Mouse (Mus musculus): Measurements from ENCODE around the gene Homer2.

Gene Homer2

DNA sequence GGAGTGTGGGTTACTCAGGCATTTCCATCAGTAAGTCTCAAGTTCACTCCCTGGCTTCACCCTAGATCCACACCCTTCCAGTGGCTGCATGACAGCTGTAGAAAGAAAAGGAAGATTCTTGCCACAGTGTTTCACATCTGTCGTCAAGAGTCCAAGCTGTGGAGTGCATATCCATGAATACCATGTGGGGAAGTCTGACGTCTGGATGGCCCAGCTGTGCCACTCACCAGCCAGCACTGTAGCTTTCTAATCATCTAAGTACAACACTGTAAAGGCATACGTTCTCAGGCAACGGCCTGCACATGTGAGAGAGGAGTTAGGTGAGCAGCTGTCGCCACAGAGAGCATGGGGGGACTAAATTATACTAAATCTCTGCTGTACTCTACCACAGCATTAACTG is 56.0 kb downstream of the Homer2 start:
- DNase-seq (ENCODE audit: low spot score in 2 of 2), result no peak

DNA sequence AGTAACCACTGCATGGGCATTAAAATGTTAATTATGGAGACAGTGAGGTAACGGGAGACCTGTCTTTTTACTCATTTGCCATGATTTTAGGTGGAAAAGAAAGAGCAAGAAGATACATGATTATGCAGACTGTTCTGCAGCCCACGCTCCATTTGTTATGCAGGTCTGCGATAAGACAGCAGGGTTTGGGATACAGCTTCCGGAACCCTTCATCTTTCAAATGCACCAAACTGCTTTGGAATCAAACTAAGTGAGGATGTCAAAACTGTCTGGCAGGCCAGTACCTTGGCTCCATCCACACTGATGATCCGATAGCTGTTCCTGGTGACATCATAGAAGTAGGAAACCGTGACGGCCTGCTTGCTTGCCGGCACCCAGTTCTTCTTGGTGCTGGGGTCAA is 58.1 kb downstream of the Homer2 start:
- DNase-seq (ENCODE audit: low spot score in 2 of 2), result no peak

DNA sequence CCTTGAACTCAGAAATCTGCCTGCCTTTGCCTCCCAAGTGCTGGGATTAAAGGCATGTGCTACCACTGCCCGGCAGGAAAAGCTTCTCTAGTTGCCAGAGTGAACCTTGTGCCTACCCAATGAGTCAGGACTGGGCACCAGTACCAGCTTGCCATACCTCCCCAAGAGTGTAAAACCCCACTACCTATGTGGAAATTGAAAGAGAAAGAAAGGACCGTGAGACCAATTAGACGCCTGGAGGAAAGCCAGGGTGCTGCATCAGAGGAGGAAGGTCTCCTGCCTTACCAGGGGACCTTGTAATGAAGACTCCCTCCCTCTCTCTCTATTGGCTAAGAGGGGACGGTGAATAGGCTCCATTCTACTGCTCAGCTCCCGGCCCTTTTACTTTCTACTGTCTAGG is 59.4 kb downstream of the Homer2 start:
- DNase-seq (ENCODE audit: low spot score in 2 of 2), result no peak

DNA sequence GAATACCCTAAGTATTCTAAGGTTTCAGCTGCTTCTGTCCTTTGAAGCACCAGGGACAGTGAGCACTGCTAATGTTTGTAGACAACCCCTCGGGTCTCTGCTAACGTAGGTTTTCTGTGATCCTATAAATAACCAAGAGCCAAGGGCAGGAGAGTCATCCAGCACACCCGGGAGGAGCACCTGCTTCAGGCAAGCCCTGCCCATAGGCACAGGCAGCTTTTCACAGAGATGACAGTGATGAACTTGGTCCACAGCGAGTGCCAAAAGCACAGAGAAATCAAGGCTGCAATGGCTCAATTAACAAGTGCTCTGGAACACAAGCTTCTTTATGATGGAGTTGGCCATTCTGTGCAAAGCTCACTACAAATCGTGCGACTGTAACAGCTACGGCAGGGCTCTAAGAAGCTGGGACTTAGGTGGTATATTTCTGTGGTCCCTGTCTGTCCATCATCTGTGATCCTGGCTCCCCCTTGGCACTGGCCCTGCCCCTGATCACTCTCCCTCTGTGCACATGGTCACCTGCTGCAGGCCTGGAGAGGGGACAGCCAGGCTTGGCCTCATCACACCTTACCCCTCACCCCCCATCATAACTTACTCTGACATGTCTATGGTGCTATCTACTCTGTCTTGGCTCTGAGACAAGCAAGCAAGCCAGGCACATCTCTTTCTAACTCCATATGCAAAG is 62.6 kb downstream of the Homer2 start:
- DNase-seq (ENCODE audit: low spot score in 2 of 2), result no peak

DNA sequence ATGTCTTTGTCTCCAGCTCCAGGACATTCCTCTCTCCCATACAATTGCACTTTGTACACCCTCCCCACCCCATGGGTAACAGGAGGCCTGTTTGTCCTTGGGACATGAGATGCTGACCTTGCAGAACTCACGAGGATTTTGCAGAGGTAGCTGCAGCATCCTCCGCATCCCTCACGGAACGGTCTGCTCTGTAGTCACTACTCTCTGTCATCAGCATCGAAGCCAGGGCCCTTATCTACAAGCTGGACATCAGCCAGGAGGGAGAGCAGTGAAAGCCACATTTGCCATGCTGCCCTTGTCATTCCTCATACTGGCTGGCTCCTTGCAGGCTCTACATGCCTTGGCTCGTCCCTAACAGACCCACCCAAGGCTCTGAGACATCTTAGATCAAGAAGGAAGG is 66.2 kb downstream of the Homer2 start:
- DNase-seq (ENCODE audit: low spot score in 2 of 2), result no peak

DNA sequence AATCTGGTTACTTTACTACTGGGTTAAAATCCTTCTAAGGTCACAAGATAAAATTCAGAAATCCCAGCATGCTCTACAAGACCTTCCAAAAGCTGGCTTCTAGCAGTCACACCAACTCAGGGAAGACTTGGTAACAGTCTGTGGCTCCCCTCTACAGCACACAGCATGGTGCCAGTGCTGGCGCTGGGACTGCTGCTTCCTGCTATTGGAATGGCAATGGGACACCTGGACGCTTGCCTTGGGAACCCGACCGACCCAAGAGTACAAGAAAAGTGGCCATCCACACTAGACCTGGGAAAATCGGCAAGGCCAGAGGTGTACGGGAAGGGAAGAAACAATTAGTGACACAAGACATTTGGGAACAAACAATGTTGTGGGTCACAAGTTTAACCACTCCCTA is 74.7 kb downstream of the Homer2 start:
- DNase-seq (ENCODE audit: low spot score in 2 of 2), result no peak

DNA sequence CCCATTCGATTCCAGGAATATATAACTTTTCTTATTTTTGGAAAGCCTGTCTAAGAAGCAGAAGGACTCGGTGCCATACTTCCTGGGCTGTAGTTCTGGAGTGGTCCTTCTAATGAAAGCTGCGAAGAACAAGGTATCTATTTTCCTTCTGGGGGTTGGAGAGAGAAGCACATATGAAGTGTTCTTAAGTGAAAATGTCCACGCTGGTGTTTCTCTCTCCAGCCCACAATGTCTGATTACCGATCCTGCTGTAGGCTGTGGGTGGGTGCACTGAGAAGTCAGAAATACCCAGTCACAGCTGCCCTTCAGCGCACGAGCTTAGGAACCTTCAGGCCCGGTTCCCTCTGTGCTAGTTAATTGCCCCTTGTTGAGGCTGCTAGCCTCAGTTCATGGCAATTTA is 76.1 kb downstream of the Homer2 start:
- no peak for DNase-seq (ENCODE audit: low spot score in 2 of 2)

DNA sequence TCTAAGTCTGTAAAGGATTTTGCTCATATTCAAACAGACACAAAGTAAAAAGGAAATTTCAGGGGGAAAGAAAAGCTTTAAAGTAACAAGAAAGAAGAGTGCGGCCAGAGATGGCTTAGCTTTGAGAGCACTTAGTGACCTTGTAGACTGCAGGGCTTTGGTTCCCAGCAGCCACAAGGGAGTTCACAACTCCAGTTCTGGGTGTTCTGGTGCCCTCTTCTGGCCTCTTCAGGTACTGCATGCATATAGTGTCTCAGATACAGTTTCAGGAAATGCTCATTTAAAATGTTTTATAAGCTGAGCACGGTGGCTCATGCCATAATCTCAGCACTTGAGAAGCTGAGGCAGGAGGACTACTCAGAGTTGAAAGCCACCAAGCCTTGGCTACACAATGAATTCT is 80.9 kb downstream of the Homer2 start:
- DNase-seq (ENCODE audit: low spot score in 2 of 2), result no peak

DNA sequence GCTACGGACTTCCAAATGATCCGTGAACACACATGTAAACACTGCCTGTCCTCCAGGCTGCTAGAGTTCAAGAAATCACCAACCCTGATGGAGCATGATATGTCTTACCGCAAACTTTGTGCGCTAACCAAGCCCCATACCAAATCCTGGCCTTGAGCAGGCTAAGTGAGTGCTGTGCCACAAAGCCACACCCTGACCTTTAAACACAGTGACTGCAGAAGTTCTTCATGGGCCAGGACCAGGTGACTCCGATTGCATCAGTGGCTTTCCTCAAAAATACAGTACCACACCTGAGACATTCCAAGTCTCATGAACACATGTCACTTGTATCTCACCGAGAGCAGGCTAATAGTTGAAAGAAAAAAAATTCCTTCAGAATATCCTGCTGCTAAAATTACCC is 83.6 kb downstream of the Homer2 start:
- no peak for DNase-seq (ENCODE audit: low spot score in 2 of 2)

DNA sequence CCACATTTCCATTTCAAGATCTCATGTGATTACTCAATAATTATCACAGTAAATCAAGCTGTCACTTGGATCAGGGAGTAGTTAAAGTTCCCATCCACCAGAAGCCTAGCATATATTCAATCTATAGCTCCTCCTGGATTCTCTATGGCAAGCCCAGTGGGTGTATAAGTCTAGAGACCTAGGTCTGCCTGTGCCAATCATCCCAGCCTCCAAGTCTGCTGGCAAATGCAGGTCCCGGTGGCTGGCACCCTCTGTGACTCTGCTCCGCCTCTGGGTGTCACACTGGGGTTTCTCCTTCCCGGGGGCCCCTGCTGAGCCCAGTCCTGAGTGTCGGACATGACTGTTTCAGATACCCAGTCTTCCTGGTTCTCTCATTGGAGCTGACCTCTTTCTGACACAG is 84.5 kb downstream of the Homer2 start:
- DNase-seq (ENCODE audit: low spot score in 2 of 2), result no peak

DNA sequence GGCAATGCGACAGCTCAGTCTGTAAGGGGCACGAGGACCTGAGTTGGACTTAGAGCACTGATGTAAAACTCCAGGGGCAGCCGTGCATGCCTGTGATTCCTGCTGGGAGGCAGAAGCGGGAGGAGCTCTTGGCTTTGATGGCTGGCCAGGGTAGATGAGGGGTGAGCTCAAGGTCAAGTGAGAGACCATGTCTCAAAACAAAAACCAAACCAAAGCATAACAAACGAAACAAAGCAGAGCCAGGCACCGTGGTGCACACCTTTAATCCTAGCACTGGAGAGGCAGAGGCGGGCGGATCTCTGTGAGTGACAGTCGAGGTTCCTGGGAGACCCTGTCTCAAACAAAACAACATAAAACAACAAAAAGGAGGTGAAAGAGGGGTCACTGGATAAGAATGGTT is 92.3 kb downstream of the Homer2 start:
- no peak for DNase-seq (ENCODE audit: low spot score in 2 of 2)

DNA sequence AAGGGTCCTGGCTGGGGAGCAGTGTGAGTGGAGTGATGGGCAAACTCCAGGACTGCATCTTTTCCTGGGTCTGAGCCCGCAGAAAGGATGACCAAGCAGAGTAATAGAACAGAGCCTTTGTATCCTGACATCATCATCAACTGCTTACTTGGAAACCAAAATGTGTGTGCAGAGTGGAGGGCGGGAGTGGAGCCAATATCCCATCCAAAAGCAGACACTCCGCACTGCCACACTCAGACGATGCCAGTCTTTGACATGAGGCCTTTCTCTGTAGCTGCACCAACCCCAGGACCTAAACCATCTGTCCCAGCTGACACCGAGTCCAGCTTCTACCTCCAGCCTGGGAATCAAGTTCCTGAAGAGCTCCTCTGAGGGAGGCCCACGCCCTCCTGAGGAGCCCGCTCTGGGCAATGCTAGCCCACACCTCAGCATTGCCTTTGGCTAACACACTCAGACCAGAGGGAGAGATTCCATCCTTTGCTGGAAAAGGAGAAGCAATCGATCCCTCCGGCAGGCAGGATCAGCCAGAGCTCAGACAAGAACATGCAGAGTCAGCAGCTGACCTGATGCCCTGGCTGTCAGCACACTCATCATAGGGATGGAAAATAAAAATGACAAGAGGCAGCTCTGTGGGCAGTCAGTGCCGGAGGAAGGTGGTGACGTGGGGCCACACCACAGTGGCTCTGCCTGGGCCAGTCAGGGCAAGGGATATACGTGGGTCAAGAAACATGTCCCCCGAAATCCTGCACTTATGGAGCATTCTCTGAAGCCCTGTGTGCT is 94.3 kb downstream of the Homer2 start:
- no peak for DNase-seq (ENCODE audit: low spot score in 2 of 2)

DNA sequence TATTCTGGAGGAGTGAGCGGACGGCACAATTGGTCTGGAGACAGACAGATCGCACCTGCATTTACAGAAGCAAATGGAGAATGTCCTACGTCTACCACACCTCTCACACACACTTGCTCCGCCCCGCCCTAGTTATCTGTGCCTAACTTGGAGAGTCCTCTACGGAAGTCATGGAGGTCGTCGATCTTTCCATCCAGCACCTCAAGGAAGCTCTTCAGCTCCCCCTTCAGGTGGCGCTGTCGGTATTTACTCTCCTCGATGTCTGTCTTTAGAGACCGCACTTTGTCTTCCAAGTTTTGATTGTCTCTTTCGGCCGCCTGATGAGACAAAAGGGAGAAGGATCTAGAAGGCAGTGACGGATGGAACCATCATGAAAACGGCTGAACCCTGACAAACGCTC is 97.2 kb downstream of the Homer2 start:
- no peak for DNase-seq (ENCODE audit: low spot score in 2 of 2)

DNA sequence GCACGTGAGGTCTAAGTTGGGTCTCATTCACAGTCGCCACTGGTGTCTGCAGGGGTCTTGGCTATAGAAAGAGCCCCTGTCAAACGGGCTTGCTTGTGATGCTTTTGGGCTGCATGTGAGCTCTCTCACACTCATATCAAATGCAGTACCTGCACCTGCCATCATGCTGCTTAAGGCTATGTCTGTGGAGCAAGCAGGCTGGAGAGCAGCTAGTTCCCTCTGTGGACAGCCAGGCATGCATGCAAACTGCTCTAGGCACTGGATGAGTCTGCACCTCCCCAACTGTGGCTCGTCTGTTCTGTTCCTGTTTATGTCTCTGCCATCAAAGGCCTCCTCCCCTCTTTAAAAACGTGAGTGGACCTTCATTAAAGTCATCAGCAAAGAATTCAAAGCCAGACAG is 100.9 kb downstream of the Homer2 start:
- no peak for DNase-seq (ENCODE audit: low spot score in 2 of 2)

DNA sequence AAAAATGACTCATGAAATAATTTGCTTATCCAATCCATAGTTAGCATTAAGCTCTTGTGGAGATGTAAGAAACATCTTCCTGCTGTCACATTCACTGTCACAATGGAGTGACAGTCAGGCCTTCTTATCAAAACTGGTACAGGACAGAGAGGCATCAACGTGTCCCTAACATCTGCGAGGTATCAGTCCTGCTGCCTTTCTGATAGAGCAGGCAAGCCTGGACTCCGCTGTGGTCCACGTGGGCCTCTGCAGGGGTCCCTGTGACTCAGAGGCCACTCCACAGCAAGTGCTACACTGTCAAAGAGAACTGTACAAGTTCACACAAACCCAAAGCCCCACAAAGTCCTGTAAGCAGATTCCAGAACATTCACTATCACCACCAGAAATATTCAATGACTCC is 101.8 kb downstream of the Homer2 start:
- no peak for DNase-seq (ENCODE audit: low spot score in 2 of 2)

DNA sequence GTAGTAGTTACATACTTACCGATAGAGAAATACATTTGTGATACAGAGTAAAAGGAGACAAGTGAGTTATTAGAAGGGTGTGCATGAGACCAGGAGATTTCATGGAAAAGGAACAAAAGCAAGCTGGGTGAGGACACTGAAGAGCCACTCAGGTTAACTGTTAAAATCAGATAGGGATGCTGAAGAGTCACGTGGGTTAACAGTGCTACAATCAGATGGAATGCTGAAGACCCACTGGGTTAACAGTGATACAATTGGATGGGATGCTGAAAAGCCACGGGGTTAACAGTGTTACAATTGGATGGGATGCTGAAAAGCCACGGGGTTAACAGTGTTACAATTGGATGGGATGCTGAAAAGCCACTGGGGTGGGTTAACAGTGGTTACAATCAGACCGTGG is 102.3 kb downstream of the Homer2 start:
- no peak for DNase-seq (ENCODE audit: low spot score in 2 of 2)

DNA sequence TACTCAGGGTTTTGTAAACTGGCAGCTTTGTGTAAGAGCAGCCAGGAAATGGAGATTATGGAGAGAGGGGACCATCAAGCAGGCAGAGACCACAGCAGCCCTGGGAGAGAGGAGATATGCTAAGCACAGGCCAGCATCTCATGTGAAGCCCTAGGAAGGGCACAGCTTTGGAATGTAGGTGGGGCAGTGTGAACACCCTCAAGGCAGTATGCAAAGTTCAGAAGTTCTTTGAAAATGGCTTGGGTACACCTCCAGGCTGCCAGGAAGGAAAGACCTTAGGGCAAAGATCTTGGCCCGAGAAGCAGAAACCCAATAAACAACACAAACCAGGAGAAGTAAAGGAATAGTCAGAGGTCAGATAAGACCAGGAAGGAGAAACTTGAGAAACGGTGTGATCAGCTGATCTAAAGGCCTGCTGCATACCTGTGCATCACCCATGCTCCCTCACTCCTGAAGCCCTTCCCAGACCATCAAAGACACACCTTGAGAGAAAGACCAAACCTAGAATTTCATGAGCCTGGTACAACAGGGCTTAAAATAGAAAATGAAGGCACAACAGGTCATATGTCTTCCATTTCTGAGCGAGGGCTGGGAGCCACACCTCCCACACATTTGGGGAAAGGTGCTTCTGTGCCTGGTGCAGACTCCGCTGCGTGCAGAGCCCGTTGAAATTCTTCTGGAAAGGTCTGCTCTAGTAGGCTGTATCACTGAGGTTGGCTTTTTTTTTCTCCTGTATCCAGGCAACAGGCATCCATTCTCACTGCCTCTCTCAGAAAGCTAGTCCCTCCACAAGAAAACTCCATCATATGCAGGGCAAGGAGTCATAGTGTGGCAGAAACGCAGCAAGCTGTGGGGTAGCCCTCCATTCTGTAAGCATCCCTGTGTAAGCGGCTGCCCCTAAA is 107.7 kb downstream of the Homer2 start:
- DNase-seq (ENCODE audit: low spot score in 2 of 2), result no peak

DNA sequence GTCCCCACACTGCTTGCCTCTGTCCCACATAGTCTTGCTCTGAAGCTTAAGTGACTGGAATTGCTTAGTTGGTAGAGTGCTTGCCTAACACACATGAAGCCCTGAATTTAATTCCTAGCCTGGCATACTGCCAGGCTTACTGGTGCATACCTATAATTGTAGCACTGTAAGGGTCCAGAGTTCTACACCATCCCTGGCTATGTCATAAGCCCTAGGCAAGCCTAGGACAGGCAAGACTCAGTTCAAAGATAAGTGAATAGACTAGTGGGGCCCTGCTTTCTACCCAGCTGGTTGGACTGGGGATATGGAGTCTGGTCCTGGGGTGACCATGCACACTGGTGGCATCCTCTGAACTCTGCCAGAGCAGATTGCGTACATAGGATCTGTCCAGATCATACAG is 109.7 kb downstream of the Homer2 start:
- no peak for DNase-seq (ENCODE audit: low spot score in 2 of 2)

DNA sequence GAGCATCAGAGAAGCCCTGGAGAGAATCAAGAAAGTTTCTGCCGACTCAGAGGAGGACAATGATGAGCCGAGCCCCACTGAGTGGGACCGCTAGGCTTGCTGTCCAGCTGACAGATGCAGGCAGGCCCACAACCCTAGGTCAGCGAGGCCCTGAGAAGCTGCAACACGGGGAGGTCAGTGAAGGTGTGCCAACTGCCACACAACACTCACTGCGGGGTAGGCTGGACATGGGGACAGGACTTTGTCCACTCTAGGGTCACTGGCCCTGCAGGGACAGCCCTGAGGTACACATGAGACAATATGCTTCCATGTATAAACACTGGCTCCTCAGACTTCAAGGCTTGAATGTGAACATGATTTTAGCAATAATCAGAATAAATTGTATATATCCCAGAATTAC is 111.2 kb downstream of the Homer2 start:
- no peak for DNase-seq (ENCODE audit: low spot score in 2 of 2)

DNA sequence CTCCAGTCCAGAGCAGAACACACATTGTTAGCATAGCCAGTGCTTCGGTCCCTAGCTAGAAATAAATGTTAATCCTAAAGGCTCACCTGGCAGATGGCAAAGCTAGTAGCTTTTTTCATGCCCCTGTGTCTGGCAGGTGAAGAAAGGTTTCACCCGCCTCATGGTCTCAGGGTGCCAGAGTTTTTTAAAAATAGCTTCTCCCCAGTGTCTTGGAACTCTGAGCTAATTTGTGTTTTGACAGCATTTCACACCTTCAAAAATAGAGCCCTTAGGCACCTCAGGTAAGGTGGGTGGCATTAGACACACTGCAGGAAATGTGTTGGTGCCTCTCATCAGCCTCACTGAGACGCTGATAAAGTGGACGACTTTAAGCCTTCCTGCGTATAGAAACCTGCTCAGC is 112.3 kb downstream of the Homer2 start:
- DNase-seq (ENCODE audit: low spot score in 2 of 2), result no peak

DNA sequence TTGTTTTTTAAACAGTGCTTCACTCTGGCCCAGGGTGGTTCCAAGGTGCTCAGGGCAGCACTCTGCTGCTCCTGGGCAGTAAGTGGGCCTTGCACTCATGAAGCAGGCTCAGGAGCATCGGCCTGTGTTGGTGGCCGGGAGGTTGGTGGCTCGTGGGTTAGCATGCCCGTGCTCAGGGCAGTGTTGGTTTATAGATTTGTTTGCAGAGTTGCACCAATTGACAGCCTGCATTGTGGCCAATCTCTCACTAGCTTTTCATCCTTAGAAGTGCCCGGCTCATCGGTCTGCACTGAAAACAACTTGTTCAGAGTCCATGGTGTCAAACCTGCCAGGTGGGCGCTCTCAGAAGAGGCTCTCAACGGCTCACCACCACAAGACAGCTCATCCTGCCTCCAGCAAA is 113.9 kb downstream of the Homer2 start:
- DNase-seq (ENCODE audit: low spot score in 2 of 2), result no peak

DNA sequence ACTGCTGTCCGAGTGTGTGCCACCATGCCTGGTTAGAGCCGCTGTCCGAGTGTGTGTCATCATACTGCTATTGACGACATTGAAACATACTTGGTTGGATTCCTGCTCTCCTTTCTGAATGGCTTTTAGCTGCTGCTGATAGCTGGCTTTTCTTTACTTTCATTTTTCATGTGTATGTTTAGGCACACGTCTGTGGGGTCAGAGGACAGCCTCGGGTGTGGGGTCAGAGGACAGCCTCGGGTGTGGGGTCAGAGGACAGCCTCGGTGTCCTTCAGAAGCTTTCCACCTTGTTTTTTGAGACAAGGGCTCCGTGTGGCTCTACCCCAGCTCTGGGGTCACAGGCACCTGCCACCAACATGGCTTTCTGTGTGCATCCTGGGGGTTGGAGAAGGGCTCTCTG is 114.6 kb downstream of the Homer2 start:
- no peak for DNase-seq (ENCODE audit: low spot score in 2 of 2)

DNA sequence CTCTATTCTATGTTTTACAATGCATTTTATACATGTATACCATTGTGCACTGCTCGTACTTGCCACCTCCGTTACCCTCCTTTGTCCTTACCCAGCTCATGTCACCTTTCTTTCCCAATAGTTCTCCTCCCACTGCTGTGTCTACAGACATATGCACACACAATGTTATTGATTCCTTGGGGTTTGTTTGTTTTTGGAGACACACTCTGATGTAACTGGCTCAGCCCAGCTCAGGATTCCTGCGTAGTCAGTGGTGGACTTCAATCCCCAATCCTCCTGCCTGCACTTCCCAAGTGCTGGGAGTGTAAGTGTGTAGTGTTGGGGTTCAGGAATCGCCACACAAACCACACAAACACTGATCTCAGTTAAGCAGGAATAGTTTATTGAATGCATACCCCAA is 120.1 kb downstream of the Homer2 start:
- no peak for DNase-seq (ENCODE audit: low spot score in 2 of 2)

All from urinary bladder, adult 18-20 months (tissue).